Mouse (Mus musculus): Measurements from ENCODE around the gene Cacna2d1.

The Cacna2d1 gene

DNA sequence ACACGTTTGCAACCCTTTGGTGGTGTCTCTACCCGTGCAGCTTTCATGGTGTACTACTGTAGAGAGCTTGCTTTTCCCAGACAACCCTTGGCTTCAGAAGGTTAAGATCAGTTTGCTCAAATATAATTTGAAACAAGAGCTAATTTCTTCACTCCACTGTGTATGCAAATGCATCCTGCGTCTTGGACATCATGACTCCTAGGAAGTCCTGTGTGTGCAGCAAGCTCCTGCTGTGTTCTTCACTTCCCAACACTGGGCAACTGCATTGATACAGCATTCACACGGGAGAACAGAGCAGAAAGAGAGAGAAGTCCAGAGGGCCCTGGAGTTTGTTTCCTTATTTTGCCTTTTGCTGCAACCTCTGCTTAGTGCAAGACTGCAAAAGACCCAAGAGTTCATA lies 48.1 kb downstream of the Cacna2d1 start:
- no peak for DNase-seq (ENCODE audit: low read depth in 2 of 2, low spot score in 2 of 2)

GRCm38 (mm10) chr5:15983354-15983753 lies 48.9 kb downstream of the Cacna2d1 start:
- DNase-seq (ENCODE audit: low read depth in 2 of 2, low spot score in 2 of 2): no peak

- no peak for DNase-seq (ENCODE audit: low read depth in 2 of 2, low spot score in 2 of 2)
Measured at GRCm38 (mm10) chr5:15985228-15985858, 50.9 kb downstream of the Cacna2d1 start.

- DNase-seq (ENCODE audit: low read depth in 2 of 2, low spot score in 2 of 2): no peak
Measured at GRCm38 (mm10) chr5:15985901-15986300, 51.4 kb downstream of the Cacna2d1 start.

- no peak for DNase-seq (ENCODE audit: low read depth in 2 of 2, low spot score in 2 of 2)
Measured at GRCm38 (mm10) chr5:15991428-15992139, 57.1 kb downstream of the Cacna2d1 start.

GRCm38 (mm10) chr5:15993252-15993944 lies 58.9 kb downstream of the Cacna2d1 start:
- no peak for DNase-seq (ENCODE audit: low read depth in 2 of 2, low spot score in 2 of 2)

GRCm38 (mm10) chr5:15997190-15997589 lies 62.7 kb downstream of the Cacna2d1 start:
- DNase-seq (ENCODE audit: low read depth in 2 of 2, low spot score in 2 of 2): no peak

DNA sequence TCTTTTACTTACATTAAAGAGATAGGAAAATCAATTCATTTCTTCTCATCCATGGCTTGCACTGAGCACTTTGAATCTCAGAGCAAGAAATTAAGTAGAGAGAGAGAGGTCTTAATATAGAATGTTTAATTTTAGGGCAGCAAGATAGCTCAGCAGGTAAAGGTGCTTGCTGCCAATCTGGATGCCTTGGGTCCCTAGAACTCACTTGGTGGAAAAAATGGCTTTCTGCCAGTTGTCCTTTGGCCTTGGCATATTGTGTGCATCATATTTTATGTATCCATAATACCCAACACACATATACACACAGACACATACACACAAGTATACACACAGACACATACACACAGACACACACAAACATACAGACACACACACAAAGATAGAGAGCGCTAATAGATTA lies 63.3 kb downstream of the Cacna2d1 start:
- no peak for DNase-seq (ENCODE audit: low read depth in 2 of 2, low spot score in 2 of 2)

DNA sequence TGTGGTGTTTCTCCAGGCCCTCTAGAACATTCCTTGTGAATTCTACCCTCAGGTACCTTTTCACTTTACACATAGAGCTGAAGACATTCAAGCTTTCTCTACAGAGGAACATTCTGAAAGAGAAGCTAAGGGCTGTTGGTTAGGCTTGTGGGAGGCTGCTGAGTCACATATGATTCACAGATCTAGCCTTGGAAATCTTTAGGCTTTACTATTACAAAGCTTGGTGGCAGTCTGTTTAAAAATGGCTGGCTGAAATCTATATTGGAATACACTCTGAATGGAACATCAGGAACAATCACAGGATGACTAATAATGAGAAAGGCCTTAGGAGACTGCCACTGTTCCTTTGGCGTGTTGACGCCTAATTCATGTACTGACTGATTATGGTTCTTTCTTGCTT lies 66.4 kb downstream of the Cacna2d1 start:
- no peak for DNase-seq (ENCODE audit: low read depth in 2 of 2, low spot score in 2 of 2)

DNA sequence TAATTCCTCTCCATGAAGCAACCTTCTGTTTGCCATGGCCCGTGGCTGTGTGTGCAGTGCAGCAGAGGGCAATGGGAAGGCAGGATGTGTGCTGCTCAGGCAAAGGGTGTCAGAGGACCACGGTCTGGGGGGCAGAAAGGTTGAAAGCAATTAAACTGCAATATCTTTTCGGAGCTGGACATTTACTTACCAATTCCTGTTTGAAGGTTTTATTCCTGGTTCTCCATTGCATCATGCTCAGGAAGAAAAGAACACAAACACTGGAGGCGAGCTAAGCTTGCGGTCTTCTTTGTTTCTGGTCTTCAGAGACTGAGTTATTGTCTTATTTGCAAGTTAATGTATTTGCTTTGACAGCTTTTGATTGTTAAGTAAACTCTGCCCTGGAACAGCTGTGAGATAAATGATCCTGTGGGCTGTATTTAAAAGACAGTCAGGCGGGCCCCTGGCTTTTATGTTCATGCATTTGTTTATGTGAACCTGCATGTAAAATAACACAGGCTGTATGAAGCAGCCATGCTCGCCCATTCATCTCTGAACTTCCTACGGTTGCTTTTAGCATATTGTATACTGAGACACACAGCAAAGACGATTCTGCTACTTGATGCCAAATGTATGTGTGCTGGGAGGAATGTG lies 68.1 kb downstream of the Cacna2d1 start:
- DNase-seq (ENCODE audit: low read depth in 2 of 2, low spot score in 2 of 2): no peak

- DNase-seq (ENCODE audit: low read depth in 2 of 2, low spot score in 2 of 2): no peak
Measured at GRCm38 (mm10) chr5:16004305-16004704, 69.8 kb downstream of the Cacna2d1 start.

- no peak for DNase-seq (ENCODE audit: low read depth in 2 of 2, low spot score in 2 of 2)
Measured at GRCm38 (mm10) chr5:16006964-16007363, 72.5 kb downstream of the Cacna2d1 start.

GRCm38 (mm10) chr5:16013649-16014048 lies 79.2 kb downstream of the Cacna2d1 start:
- DNase-seq (ENCODE audit: low read depth in 2 of 2, low spot score in 2 of 2): no peak

GRCm38 (mm10) chr5:16014392-16014791 lies 79.9 kb downstream of the Cacna2d1 start:
- DNase-seq (ENCODE audit: low read depth in 2 of 2, low spot score in 2 of 2): no peak

DNA sequence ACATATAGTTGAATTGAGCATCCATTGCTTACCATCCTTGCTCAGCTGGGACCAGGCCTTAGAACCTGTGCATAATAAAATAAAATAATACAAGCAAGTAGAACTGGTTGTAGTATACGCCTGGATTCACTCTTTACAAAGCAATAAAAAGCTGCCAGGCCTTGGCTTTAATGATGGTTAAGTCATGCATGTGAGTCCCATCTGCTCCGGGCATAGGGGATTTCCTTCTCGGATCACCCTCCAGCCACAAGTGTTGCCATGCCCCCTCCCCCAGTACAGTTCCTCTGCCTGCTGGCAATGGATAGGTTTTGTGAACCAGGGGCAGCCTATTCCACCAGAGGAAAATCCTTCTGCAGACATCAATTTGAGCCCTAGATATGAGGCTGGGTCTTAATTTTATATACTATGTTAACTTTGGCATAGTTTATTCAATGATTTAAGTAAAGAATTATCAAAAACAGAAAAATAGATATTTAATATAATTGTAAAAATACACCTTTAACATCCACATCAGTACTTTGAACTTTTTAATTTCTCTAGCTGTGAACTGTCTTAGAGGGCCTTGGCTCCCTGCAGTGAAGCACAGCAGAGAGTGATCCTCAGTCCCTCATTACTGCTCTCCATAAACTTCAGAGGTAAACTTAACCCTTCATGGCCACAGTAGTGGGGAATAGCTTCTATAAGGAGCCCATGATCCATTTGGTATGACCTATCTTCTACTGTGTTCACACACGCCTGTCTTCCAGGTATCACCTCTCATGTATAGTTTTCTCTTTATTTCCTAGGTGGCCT lies 90.3 kb downstream of the Cacna2d1 start:
- DNase-seq (ENCODE audit: low read depth in 2 of 2, low spot score in 2 of 2): no peak

- no peak for DNase-seq (ENCODE audit: low read depth in 2 of 2, low spot score in 2 of 2)
Measured at GRCm38 (mm10) chr5:16028881-16029280, 94.4 kb downstream of the Cacna2d1 start.

DNA sequence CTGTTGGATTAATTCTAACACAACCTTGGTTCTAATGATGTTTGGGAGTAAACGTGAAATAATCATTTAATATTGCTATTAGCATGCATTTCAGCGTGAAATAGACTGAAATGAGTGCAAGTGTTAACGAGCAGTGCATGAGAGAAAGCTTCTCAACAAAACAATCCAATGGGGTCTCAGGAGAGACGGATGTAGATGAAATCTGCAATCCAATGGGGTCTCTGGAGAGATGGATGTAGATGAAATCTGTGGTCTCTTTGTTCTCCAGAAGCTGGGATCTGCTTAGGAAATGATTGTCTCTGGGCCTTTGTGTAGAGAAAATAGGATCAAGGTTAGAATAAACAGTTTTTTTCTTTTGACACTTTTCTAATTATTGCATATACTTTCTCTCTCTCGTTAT lies 95.0 kb downstream of the Cacna2d1 start:
- DNase-seq (ENCODE audit: low read depth in 2 of 2, low spot score in 2 of 2): no peak

GRCm38 (mm10) chr5:16033569-16033968 lies 99.1 kb downstream of the Cacna2d1 start:
- no peak for DNase-seq (ENCODE audit: low read depth in 2 of 2, low spot score in 2 of 2)

GRCm38 (mm10) chr5:16035259-16035658 lies 100.8 kb downstream of the Cacna2d1 start:
- DNase-seq (ENCODE audit: low read depth in 2 of 2, low spot score in 2 of 2): no peak

- DNase-seq (ENCODE audit: low read depth in 2 of 2, low spot score in 2 of 2): no peak
Measured at GRCm38 (mm10) chr5:16045147-16045878, 110.8 kb downstream of the Cacna2d1 start.

All from CD8-positive naive resting alpha-beta T cell, adult 2 months (primary cell).